Mouse (Mus musculus) bone marrow, adult 2 months (tissue): ENCODE measurements around the gene Nup54. TPM values are rescaled to one million over a fixed set of nuclear protein-coding genes. Genes with fewer than 3 reads are reported as not detected.

Experiments
- H3K27ac ChIP-seq: fragments of 200-500 bp; 2 replicates; pipeline ENCODE4 v1.5.1; 2012; ENCODE audit warnings: low read depth, mild to moderate bottlenecking, control low read depth, inconsistent platforms, low read length; ENCODE audit not compliant: control insufficient read depth, poor library complexity, insufficient read depth
- H3K4me1 ChIP-seq: fragments of 200-500 bp; 2 replicates; pipeline ENCODE4 v1.6.1; 2011; ENCODE audit warnings: low read length; ENCODE audit not compliant: control insufficient read depth, insufficient read depth
- H3K4me3 ChIP-seq: fragments of 200-500 bp; replicated peaks from 2 replicates; pipeline ENCODE3; 2011; ENCODE audit warnings: mild to moderate bottlenecking, low read depth, low read length, control low read depth; ENCODE audit not compliant: control insufficient read depth
- CTCF ChIP-seq: fragments of 200-500 bp; IDR thresholded peaks from 2 replicates; pipeline ENCODE4 v1.5.1; 2011; ENCODE audit warnings: low read length, control low read depth; ENCODE audit not compliant: control insufficient read depth, insufficient read depth
- POLR2A ChIP-seq: fragments of 200-500 bp; IDR thresholded peaks from 2 replicates; pipeline ENCODE4 v1.6.1; 2011; ENCODE audit warnings: low read depth, mild to moderate bottlenecking, control low read depth, low read length, borderline replicate concordance; ENCODE audit not compliant: control insufficient read depth
- WGBS: fragments of 180-500 bp; shearing (Covaris S2); methylation state at CpG from one replicate; pipeline ENCODE4 v1.1.7; 2018; 5-methylcytosine and 5-hydroxymethylcytosine counted together
- polyA plus RNA-seq: library from polyadenylated mRNA; stranded (reverse); fragments of >200 nt; gene quantifications from 2 replicates; pipeline ENCODE4 v1.2.4, GENCODE M21; 2011; ENCODE audit warnings: low replicate concordance; ENCODE audit not compliant: missing spikeins, insufficient read depth, insufficient read length

The Nup54 gene
- polyA plus RNA-seq, 1 experiment, result 19.4 TPM

DNA sequence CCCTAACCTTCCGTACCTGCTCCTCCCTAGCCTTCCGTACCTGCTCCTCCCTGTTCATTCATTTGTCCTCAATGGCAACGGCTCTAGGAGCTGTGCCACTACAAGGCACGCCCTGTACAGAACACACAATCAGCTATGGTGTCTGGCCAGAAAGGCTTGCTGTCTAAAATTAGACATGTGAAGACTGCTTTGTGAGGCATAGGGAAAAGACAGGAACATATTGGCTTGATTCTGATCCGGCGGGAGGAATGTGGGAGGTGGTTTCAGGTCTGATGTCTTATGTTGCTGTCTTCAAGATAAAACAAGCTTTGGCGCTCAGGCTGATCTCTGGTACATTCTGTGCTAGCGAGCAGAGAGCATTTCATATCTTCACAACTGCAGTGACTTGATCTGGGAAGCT, 44.4 kb downstream of the Nup54 start:
- 75% methylated on average over 8 of the region's 8 CpGs for WGBS
- Histone ChIP-seq H3K4me1 (no peaks in the 10 kb centered on the region; the same call in 1 of the 2 replicates), H3K27ac (no peak overlapping the region), H3K4me3 (no peak overlapping the region)
- TF ChIP-seq CTCF (no peak), POLR2A (no peak)

DNA sequence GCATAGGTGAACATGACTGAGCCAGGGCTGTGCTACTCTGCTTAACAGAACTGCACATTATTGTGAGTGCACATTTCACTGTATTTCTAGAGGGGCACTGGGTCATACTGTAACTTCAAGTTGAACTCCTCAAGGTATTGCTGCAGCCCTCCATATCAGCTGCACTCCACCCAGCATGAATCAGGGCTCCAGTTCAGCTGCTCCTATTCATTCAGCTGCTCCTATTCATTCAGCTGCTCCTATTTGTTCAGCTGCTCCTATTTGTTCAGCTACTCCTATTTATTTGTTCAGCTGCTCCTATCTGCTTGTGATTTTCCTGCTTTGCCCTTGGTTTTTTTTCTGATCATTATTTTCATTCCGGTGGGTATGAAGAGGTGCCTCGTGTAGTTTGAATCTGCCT, 45.0 kb downstream of the Nup54 start:
- TF ChIP-seq CTCF, result no peak
- no peak for TF ChIP-seq POLR2A
- Histone ChIP-seq H3K4me3 (no peak overlapping the region), H3K4me1 (no peaks in the 10 kb centered on the region; the same call in 1 of the 2 replicates), H3K27ac (no peak overlapping the region)
- WGBS, result 69% methylated on average over 2 of the region's 2 CpGs

DNA sequence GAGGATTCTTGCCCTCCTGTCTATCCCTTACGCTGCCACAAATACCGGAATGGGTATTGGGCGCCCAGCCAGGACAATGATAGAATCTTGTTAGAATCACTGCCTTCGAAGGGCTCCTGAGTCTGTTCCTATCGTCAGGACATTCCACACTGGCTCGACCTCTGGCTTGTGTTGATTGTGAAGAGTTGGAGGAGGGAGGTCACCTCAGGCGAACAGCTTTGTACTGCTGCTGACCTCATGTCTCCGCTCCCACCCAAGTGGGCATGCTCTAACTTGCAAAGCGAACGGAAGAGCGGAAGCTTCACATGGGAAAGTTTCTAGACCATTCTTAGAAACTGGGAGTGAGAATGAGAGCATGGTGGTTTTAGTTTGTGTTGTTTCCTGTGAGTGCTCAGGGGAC, 47.6 kb downstream of the Nup54 start:
- H3K4me3 ChIP-seq, result no peak overlapping the region
- H3K27ac ChIP-seq, result no peak overlapping the region
- H3K4me1 ChIP-seq, result no peaks in the 10 kb centered on the region; the same call in 1 of the 2 replicates
- no peak for TF ChIP-seq POLR2A
- WGBS, result 81% methylated on average over 11 of the region's 11 CpGs

DNA sequence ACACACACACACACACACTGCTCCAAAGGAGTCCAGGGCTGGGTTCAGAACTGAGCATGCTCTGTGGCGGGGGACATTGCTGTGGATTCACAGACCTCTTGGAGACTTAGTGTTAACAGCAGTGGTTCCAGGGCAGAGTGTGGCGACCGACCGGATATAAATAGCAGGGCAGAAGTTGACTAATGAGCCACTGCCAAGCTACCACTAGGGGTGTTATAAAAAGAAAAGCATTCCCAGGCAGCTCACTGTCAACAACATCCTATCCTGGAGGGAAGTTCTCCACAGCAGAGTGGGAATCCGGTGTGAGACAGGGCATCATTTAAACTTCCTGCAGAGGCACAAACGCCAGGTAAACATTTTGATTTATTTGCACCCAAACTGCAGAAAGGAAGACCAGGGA, 48.4 kb downstream of the Nup54 start:
- TF ChIP-seq CTCF, result no peak
- no peak for TF ChIP-seq POLR2A
- 15% methylated on average over 6 of the region's 6 CpGs for WGBS
- Histone ChIP-seq H3K4me1 (no peaks in the 10 kb centered on the region), H3K4me3 (no peak overlapping the region), H3K27ac (no peak overlapping the region)

DNA sequence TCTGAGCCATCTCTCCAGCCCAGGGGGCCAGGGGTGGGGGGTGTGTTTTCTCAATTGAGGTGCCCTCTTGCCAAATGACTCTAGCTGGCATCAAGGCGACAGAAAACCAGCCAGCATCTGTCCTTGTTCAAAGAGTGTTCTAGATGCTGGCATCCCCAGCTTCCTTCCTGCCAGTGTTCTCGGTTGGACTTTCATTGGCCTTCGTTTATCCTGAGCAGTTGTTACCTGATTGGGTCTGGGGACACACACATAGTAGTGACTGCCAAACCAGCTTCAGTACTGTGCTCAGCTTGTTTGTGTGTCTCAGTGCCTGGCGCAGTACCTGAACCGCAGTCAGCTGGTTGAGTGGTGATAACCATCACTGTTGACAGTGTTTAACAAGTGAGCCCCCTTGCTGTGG, 48.9 kb downstream of the Nup54 start:
- Histone ChIP-seq H3K4me1 (no peaks in the 10 kb centered on the region), H3K27ac (no peak overlapping the region), H3K4me3 (no peak overlapping the region)
- WGBS, result 62% methylated on average over 5 of the region's 5 CpGs
- TF ChIP-seq POLR2A, result no peak
- no peak for TF ChIP-seq CTCF

DNA sequence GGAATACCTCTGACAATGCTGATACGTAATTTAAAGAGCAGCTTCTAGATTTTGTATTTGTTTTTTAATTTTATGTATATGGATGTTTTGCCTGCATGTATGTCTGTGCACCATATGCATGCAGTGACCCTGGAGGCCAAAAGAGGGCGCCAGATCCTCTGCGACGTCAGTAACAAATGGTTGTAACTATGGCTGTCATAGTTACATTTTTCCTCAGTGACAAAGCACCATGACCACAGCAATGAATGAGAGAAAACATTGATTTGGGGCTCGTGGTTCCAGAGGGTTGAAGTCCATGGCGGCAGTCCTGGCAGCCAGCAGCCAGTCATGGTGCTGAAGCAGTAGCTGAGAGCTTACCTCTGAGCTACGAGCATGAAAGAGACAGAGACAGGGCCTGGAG, 50.2 kb downstream of the Nup54 start:
- TF ChIP-seq CTCF, result peak; percentile 75
- TF ChIP-seq POLR2A, result no peak
- WGBS, result 45% methylated on average over 7 of the region's 7 CpGs
- Histone ChIP-seq H3K4me1 (no peaks in the 10 kb centered on the region), H3K4me3 (no peak overlapping the region), H3K27ac (no peak overlapping the region)

DNA sequence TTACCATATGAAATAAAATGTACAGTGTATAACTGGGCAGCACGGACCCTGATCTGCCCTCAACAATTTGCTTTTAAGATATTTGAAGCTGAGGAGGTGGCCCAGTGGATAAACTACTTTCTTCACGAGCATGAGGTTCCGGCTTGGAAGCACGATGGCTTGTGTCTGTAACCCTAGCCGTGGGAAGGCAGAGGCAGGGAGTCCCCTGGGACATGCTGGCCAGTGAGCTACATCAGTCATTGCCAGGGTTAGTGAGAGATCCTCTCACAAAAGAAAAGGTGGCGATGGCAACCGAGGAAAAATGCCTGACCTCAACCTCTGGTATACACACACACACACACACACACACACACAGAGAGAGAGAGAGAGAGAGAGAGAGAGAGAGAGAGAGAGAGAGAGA, 51.3 kb downstream of the Nup54 start:
- Histone ChIP-seq H3K4me1 (no peaks in the 10 kb centered on the region), H3K4me3 (no peak overlapping the region), H3K27ac (no peak overlapping the region)
- TF ChIP-seq CTCF (no peak), POLR2A (no peak)
- 79% methylated on average over 7 of the region's 7 CpGs for WGBS

DNA sequence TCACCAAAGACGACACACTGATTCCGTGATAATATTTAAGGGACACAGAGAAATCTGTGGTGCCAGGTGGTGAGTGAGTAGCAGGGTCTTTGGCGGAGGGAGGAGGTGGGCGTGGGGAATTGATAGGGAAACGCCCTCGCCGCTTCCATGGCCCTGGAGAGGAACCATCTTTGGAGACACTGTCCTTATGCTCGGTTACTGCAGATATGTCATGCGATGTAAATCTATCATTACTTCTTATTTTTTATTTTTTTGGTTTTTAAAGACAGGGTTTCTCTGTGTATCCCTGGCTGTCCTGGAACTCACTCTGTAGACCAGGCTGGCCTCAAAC, 52.7 kb downstream of the Nup54 start:
- TF ChIP-seq CTCF (no peak), POLR2A (no peak)
- Histone ChIP-seq H3K4me3 (no peak overlapping the region), H3K27ac (no peak overlapping the region), H3K4me1 (no peaks in the 10 kb centered on the region)
- 68% methylated on average over 9 of the region's 9 CpGs for WGBS

DNA sequence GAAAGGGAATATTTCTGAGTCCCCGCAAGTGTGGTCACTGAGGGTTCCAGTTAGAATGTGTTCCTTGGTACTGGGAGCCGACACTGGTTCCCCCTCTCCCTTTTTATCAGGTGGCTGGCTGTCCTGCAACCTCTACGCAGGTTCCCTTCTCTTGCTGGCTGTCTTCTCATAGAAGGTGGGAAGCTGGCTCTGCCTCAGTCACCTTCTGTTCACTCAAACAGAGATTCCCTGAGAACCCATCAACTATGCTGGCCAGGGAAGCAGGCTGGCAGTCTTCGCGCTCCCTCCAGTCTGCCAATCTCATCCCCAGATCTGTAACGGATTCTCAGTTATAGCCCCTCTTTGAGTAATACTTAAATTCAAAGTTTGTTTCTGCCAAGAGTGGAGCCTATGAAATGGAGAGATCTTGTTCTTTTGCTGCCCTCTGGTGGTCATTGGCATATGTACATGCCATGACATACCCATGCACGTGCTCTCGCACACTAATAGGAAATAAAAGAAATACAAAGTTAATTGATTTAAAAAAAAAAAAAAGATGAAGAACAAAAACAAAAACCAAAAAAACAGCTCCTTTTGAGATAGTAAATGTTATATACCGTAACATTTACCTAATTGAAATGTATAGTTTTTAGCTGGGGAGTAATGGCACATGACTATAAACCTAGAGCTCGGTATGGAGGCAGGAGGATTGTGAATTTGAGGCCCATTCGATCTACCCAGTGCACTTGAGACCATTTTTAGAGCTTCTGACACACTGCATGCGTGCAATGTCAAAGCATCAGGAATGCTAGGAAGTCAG, 53.3 kb downstream of the Nup54 start:
- no peak overlapping the region for H3K27ac ChIP-seq
- WGBS, result 27% methylated on average over 12 of the region's 12 CpGs
- no peak for TF ChIP-seq POLR2A
- TF ChIP-seq CTCF, result peak; percentile 39; the same call in 1 of the 2 replicates
- no peaks in the 10 kb centered on the region for H3K4me1 ChIP-seq
- no peak overlapping the region for H3K4me3 ChIP-seq
